Mouse (Mus musculus) hindbrain, embryonic 16.5 days (tissue): ENCODE data around the gene Mgam. TPM values are rescaled to one million over a fixed set of nuclear protein-coding genes. Genes with fewer than 3 reads are reported as not detected.
"Not testable (repeated sequence)": the region's sequence is repeated elsewhere in the genome, so short reads cannot be mapped to it uniquely, and the experiment has no call there.

Experiments
- ATAC-seq: fragments of 200-750 bp; cut with Nextera tagmentation; 2 replicates; pipeline ENCODE4 v1.8.0; 2017; ENCODE audit warnings: moderate TSS enrichment, moderate library complexity
- H3K27ac ChIP-seq: fragments of 300-500 bp; sonication (generic); 2 replicates; pipeline ENCODE4 v1.5.1; 2014; ENCODE audit warnings: low read depth, mild to moderate bottlenecking, control low read depth, low read length, moderate library complexity
- H3K27me3 ChIP-seq: fragments of 300-500 bp; sonication (generic); replicated peaks from 2 replicates; pipeline ENCODE4 v1.6.1; 2014; ENCODE audit warnings: low read length; ENCODE audit not compliant: control insufficient read depth, insufficient read depth
- H3K36me3 ChIP-seq: fragments of 300-500 bp; sonication (generic); 2 replicates; pipeline ENCODE4 v1.6.1; 2014; ENCODE audit warnings: mild to moderate bottlenecking, low read length, moderate library complexity, mixed read lengths; ENCODE audit not compliant: control insufficient read depth, insufficient read depth
- H3K4me1 ChIP-seq: fragments of 300-500 bp; sonication (generic); 2 replicates; pipeline ENCODE4 v1.6.1; 2014; ENCODE audit warnings: low read depth, low read length; ENCODE audit not compliant: control insufficient read depth, insufficient read depth
- H3K4me2 ChIP-seq: fragments of 300-500 bp; sonication (generic); 2 replicates; pipeline ENCODE4 v1.6.1; 2014; ENCODE audit warnings: mild to moderate bottlenecking, low read length, control low read depth, moderate library complexity
- H3K4me3 ChIP-seq: fragments of 300-500 bp; sonication (generic); 2 replicates; pipeline ENCODE4 v1.5.1; 2014; ENCODE audit warnings: mild to moderate bottlenecking, low read length, control low read depth, moderate library complexity
- H3K9ac ChIP-seq: fragments of 300-500 bp; sonication (generic); 2 replicates; pipeline ENCODE4 v1.6.1; 2014; ENCODE audit warnings: low read depth, mild to moderate bottlenecking, control low read depth, low read length, moderate library complexity
- H3K9me3 ChIP-seq: fragments of 300-500 bp; sonication (generic); 2 replicates; pipeline ENCODE4 v1.6.1; 2014; ENCODE audit warnings: mild to moderate bottlenecking, low read length, moderate library complexity; ENCODE audit not compliant: control insufficient read depth
- WGBS: fragments of 180-500 bp; shearing (Covaris S2); extraction: QIAGEN DNeasy Blood & Tissue Kit; methylation state at CpG from one replicate; pipeline ENCODE4 v1.1.7; 2014; 5-methylcytosine and 5-hydroxymethylcytosine counted together
- polyA plus RNA-seq: library from polyadenylated mRNA; unstranded; fragments of >200 nt; fragmentation: Nextera tagmentation; extraction: Ambion mirVana; gene quantifications from 2 replicates; pipeline ENCODE4 v1.2.1, GENCODE M21; 2015

Gene Mgam
- polyA plus RNA-seq = 0.11 and 0.25 TPM in 2 replicates

GRCm38 (mm10) chr6:40628406-40629000 is at the start of gene Mgam:
Gene Mgam, plus strand, starts transcription at chr6:40628831.
- H3K4me2 ChIP-seq = no peak within 1 kb of the TSS
- H3K27ac ChIP-seq = no peak within 1 kb of the TSS
- H3K27me3 ChIP-seq = no peaks in the 10 kb centered on the region
- no peak within 1 kb of the TSS for H3K4me3 ChIP-seq
- no peaks in the 10 kb centered on the region for H3K9me3 ChIP-seq
- no peak within 1 kb of the TSS for H3K9ac ChIP-seq
- WGBS = 88% methylated on average over 8 of the region's 8 CpGs
- H3K36me3 ChIP-seq = no peaks in the 10 kb centered on the region
- H3K4me1 ChIP-seq = no peaks in the 10 kb centered on the region
- ATAC-seq = no peak

- WGBS = 84% methylated on average over 6 of the region's 6 CpGs
- no peak overlapping the region for H3K4me3 ChIP-seq
- H3K27ac ChIP-seq = no peak overlapping the region
- ATAC-seq = no peak
- H3K9me3 ChIP-seq = no peaks in the 10 kb centered on the region
- no peaks in the 10 kb centered on the region for H3K4me1 ChIP-seq
- no peaks in the 10 kb centered on the region for H3K36me3 ChIP-seq
- H3K27me3 ChIP-seq = no peaks in the 10 kb centered on the region
- no peak overlapping the region for H3K9ac ChIP-seq
- H3K4me2 ChIP-seq = no peak overlapping the region
Measured at GRCm38 (mm10) chr6:40584336-40584735, 44.3 kb upstream of the Mgam start.

- H3K27me3 ChIP-seq = no peaks in the 10 kb centered on the region
- no peak for ATAC-seq
- no peaks in the 10 kb centered on the region for H3K9me3 ChIP-seq
- no peak within 1 kb of the TSS for H3K4me2 ChIP-seq
- no peak within 1 kb of the TSS for H3K27ac ChIP-seq
- no peaks in the 10 kb centered on the region for H3K4me1 ChIP-seq
- no peak within 1 kb of the TSS for H3K9ac ChIP-seq
- 91% methylated on average over 5 of the region's 5 CpGs for WGBS
- H3K4me3 ChIP-seq = no peak within 1 kb of the TSS
- H3K36me3 ChIP-seq = no peaks in the 10 kb centered on the region
Measured at GRCm38 (mm10) chr6:40585645-40586044, 43.0 kb upstream of the Mgam start, which contains the start of gene Clec5a. Gene Clec5a, minus strand, starts transcription at chr6:40585821.

GRCm38 (mm10) chr6:40588346-40588745 is 40.3 kb upstream of the Mgam start:
- H3K4me3 ChIP-seq = no peak overlapping the region
- no peak overlapping the region for H3K9ac ChIP-seq
- 92% methylated on average over 2 of the region's 2 CpGs for WGBS
- H3K27ac ChIP-seq = no peak overlapping the region
- no peaks in the 10 kb centered on the region for H3K9me3 ChIP-seq
- H3K4me2 ChIP-seq = no peak overlapping the region
- no peaks in the 10 kb centered on the region for H3K36me3 ChIP-seq
- ATAC-seq = no peak
- H3K4me1 ChIP-seq = no peaks in the 10 kb centered on the region
- no peaks in the 10 kb centered on the region for H3K27me3 ChIP-seq

GRCm38 (mm10) chr6:40594804-40595550 is 33.7 kb upstream of the Mgam start:
- Histone ChIP-seq H3K27ac (no peak overlapping the region), H3K4me1 (no peaks in the 10 kb centered on the region), H3K9me3 (no peaks in the 10 kb centered on the region), H3K4me2 (no peak overlapping the region), H3K27me3 (no peaks in the 10 kb centered on the region), H3K36me3 (no peaks in the 10 kb centered on the region), H3K4me3 (no peak overlapping the region), H3K9ac (no peak overlapping the region)
- ATAC-seq = no peak
- 82% methylated on average over 3 of the region's 3 CpGs for WGBS

GRCm38 (mm10) chr6:40598546-40598945 is 30.1 kb upstream of the Mgam start:
- WGBS = 29% methylated on average over 4 of the region's 4 CpGs
- not testable (repeated sequence) for H3K27me3 ChIP-seq, H3K9me3 ChIP-seq, ATAC-seq, H3K4me2 ChIP-seq, H3K4me1 ChIP-seq, H3K9ac ChIP-seq, H3K36me3 ChIP-seq, H3K4me3 ChIP-seq, H3K27ac ChIP-seq

- H3K4me2 ChIP-seq = no peak overlapping the region
- no peaks in the 10 kb centered on the region for H3K4me1 ChIP-seq
- no peaks in the 10 kb centered on the region for H3K36me3 ChIP-seq
- no peak overlapping the region for H3K9ac ChIP-seq
- ATAC-seq = no peak
- H3K4me3 ChIP-seq = no peak overlapping the region
- H3K27me3 ChIP-seq = no peaks in the 10 kb centered on the region
- H3K9me3 ChIP-seq = no peaks in the 10 kb centered on the region
- no peak overlapping the region for H3K27ac ChIP-seq
Measured at GRCm38 (mm10) chr6:40607431-40607830, 21.2 kb upstream of the Mgam start.

DNA sequence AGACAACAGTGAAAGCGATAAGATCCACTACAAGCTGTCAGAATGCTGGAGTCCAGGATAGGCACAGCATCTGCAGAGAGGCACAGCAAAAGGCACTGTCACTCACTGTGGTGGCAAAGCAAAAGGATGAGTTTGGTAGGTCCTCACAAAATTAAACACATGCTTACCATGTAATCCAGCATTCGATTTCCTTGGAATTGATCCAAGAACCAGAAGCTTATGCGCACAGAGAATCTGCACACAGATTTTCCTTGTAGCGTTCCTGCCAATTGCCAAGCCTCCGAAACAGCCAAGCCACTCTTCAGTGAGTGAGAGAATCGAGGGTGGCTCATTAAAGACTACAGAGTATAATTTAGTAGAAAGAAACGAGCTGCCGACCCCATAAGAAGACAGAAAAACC is 18.4 kb upstream of the Mgam start:
- H3K9me3 ChIP-seq = no peaks in the 10 kb centered on the region
- no peak overlapping the region for H3K4me2 ChIP-seq
- H3K27ac ChIP-seq = no peak overlapping the region
- ATAC-seq = peak; percentile 68
- H3K27me3 ChIP-seq = no peaks in the 10 kb centered on the region
- H3K4me3 ChIP-seq = no peak overlapping the region
- 48% methylated on average over 8 of the region's 8 CpGs for WGBS
- H3K4me1 ChIP-seq = no peaks in the 10 kb centered on the region
- H3K36me3 ChIP-seq = no peaks in the 10 kb centered on the region
- H3K9ac ChIP-seq = no peak overlapping the region

DNA sequence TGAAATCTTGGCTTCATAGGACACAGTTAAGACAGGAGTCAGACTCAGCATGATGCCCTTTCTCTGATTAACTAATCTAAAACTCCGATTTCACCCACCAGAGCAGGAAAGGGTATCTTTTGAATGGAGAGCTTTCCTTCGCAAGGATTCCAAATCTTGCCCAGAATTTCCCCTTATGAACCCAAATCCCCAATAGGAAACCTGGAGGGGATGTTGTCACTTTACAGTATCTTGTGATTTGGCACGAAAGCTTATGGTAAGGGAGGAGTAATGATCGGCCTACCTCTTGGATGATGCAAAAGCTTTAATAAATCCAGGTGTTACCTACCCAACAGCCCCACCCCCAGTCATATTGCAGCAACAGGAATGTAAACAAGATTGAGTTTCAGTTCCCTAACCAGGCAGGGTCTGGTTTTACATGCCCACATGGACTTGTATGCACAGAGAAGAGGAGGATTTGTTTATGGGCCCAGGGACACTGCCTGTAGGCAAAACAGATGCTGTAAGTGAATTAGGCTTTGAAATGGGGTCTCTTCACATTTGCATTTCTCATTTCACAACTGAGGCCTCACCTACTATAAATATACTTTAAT is 15.3 kb upstream of the Mgam start, which contains the start of gene Tas2r138:
Gene Tas2r138, minus strand, starts transcription at position 51 of the 593 bp plus-strand sequence.
- Histone ChIP-seq H3K36me3 (no peaks in the 10 kb centered on the region), H3K27me3 (no peaks in the 10 kb centered on the region), H3K9me3 (no peaks in the 10 kb centered on the region), H3K27ac (no peak within 1 kb of the TSS), H3K4me2 (no peak within 1 kb of the TSS), H3K4me1 (no peaks in the 10 kb centered on the region), H3K4me3 (no peak within 1 kb of the TSS), H3K9ac (no peak within 1 kb of the TSS)
- WGBS = 91% methylated on average over 4 of the region's 4 CpGs
- no peak for ATAC-seq
